Mouse (Mus musculus) C2C12 (cell line): ENCODE measurements around the gene Tmcc3. TPM values are rescaled to one million over a fixed set of nuclear protein-coding genes. Genes with fewer than 3 reads are reported as not detected.

Experiments used
- H3K27me3 ChIP-seq: one replicate; pipeline ENCODE4 v1.6.1; 2011; ENCODE audit not compliant: control insufficient read depth, insufficient read depth, insufficient read length
- H3K36me3 ChIP-seq: one replicate; pipeline ENCODE4 v1.6.1; 2011; ENCODE audit not compliant: control insufficient read depth, insufficient read depth
- H3K4me3 ChIP-seq: one replicate; pipeline ENCODE4 v1.5.1; 2011; ENCODE audit warnings: mild to moderate bottlenecking, control low read depth; ENCODE audit not compliant: poor library complexity, insufficient read depth, severe bottlenecking
- H3K79me2 ChIP-seq: one replicate; pipeline ENCODE4 v1.6.1; 2011; ENCODE audit not compliant: control insufficient read depth, insufficient read depth
- H3K79me3 ChIP-seq: one replicate; pipeline ENCODE4 v1.6.1; 2011; ENCODE audit warnings: low read depth, control low read depth
- H3ac ChIP-seq: one replicate; pipeline ENCODE3; 2011; ENCODE audit warnings: low read depth; ENCODE audit not compliant: control insufficient read depth, insufficient read length
- CEBPB ChIP-seq: IDR thresholded peaks from one replicate; pipeline ENCODE4 v1.6.1; 2011; ENCODE audit warnings: low read depth, mild to moderate bottlenecking, control low read depth, moderate library complexity
- CTCF ChIP-seq: IDR thresholded peaks from one replicate; pipeline ENCODE4 v1.5.1; 2011; ENCODE audit not compliant: control insufficient read depth, insufficient read depth, insufficient read length
- FOSL1 ChIP-seq: IDR thresholded peaks from one replicate; pipeline ENCODE4 v1.8.0; 2011; ENCODE audit warnings: mild to moderate bottlenecking, low read length; ENCODE audit not compliant: poor library complexity, insufficient read depth, severe bottlenecking
- MAX ChIP-seq: IDR thresholded peaks from one replicate; pipeline ENCODE4 v1.6.1; 2011; ENCODE audit warnings: mild to moderate bottlenecking, control low read depth
- MYOD1 ChIP-seq: IDR thresholded peaks from one replicate; pipeline ENCODE4 v1.6.1; 2011; ENCODE audit warnings: low read depth; ENCODE audit not compliant: control insufficient read depth, insufficient read length
- MYOG ChIP-seq: IDR thresholded peaks from one replicate; pipeline ENCODE4 v1.6.1; 2011; ENCODE audit not compliant: control insufficient read depth, insufficient read length; ENCODE audit errors: extremely low read depth
- USF1 ChIP-seq: IDR thresholded peaks from one replicate; pipeline ENCODE4 v1.6.1; 2011; ENCODE audit warnings: low read depth, mild to moderate bottlenecking, control low read depth, moderate library complexity
- polyA plus RNA-seq: library from polyadenylated mRNA; unstranded; fragments of >200 nt; fragmentation: generic; extraction: Trizol; gene quantifications from one replicate; pipeline ENCODE4 v1.2.1, GENCODE M21; 2012; ENCODE audit warnings: missing spikeins

Tmcc3 gene
- polyA plus RNA-seq, 1 experiment: 3.5 TPM

GRCm38 (mm10) chr10:94524966-94525365, 213.2 kb downstream of the Tmcc3 start:
- Histone ChIP-seq H3K36me3 (no peaks in the 10 kb centered on the region), H3K79me3 (peaks cover 40% of the 10 kb centered on the region), H3K27me3 (no peaks in the 10 kb centered on the region), H3ac (no peak overlapping the region), H3K79me2 (peaks cover 99% of the 10 kb centered on the region), H3K4me3 (no peak overlapping the region)
- no peak for TF ChIP-seq FOSL1
- no peak for TF ChIP-seq CTCF
- TF ChIP-seq MYOG: no peak
- no peak for TF ChIP-seq MAX
- no peak for TF ChIP-seq USF1
- no peak for TF ChIP-seq MYOD1
- no peak for TF ChIP-seq CEBPB

- TF ChIP-seq CEBPB (no peak), MAX (no peak), USF1 (no peak), CTCF (no peak), MYOG (no peak), FOSL1 (no peak), MYOD1 (no peak)
- Histone ChIP-seq H3K79me3 (peaks cover 43% of the 10 kb centered on the region), H3K4me3 (no peak overlapping the region), H3K36me3 (no peaks in the 10 kb centered on the region), H3K79me2 (peaks cover 99% of the 10 kb centered on the region), H3ac (no peak overlapping the region), H3K27me3 (no peaks in the 10 kb centered on the region)
Observed at GRCm38 (mm10) chr10:94525784-94526183, 214.0 kb downstream of the Tmcc3 start.

GRCm38 (mm10) chr10:94526834-94527233, 215.1 kb downstream of the Tmcc3 start:
- H3K79me2 ChIP-seq: peaks cover 99% of the 10 kb centered on the region
- no peaks in the 10 kb centered on the region for H3K36me3 ChIP-seq
- no peak overlapping the region for H3K4me3 ChIP-seq
- no peak overlapping the region for H3ac ChIP-seq
- TF ChIP-seq MYOD1: peak; percentile 12
- no peak for TF ChIP-seq CTCF
- H3K27me3 ChIP-seq: no peaks in the 10 kb centered on the region
- H3K79me3 ChIP-seq: peaks cover 44% of the 10 kb centered on the region

GRCm38 (mm10) chr10:94527248-94527647, 215.5 kb downstream of the Tmcc3 start:
- H3K4me3 ChIP-seq: no peak overlapping the region
- H3K79me2 ChIP-seq: peaks cover 97% of the 10 kb centered on the region
- no peak for TF ChIP-seq USF1
- no peak for TF ChIP-seq CEBPB
- TF ChIP-seq MAX: no peak
- no peak for TF ChIP-seq MYOD1
- TF ChIP-seq MYOG: no peak
- no peak for TF ChIP-seq FOSL1
- no peak for TF ChIP-seq CTCF
- no peak overlapping the region for H3ac ChIP-seq
- H3K79me3 ChIP-seq: peaks cover 44% of the 10 kb centered on the region
- no peaks in the 10 kb centered on the region for H3K36me3 ChIP-seq
- H3K27me3 ChIP-seq: no peaks in the 10 kb centered on the region

GRCm38 (mm10) chr10:94530079-94530478, 218.3 kb downstream of the Tmcc3 start:
- TF ChIP-seq MAX: no peak
- no peak for TF ChIP-seq USF1
- no peak for TF ChIP-seq FOSL1
- no peak for TF ChIP-seq CTCF
- TF ChIP-seq CEBPB: no peak
- TF ChIP-seq MYOG: no peak
- no peak for TF ChIP-seq MYOD1
- Histone ChIP-seq H3ac (no peak overlapping the region), H3K27me3 (no peaks in the 10 kb centered on the region), H3K79me3 (peaks cover 41% of the 10 kb centered on the region), H3K79me2 (peaks cover 98% of the 10 kb centered on the region), H3K4me3 (no peak overlapping the region), H3K36me3 (no peaks in the 10 kb centered on the region)

- no peak overlapping the region for H3K4me3 ChIP-seq
- H3K79me2 ChIP-seq: peaks cover 90% of the 10 kb centered on the region
- peaks cover 33% of the 10 kb centered on the region for H3K79me3 ChIP-seq
- TF ChIP-seq CTCF (no peak), MYOD1 (no peak), MYOG (no peak), FOSL1 (no peak), CEBPB (no peak), MAX (no peak), USF1 (no peak)
- no peaks in the 10 kb centered on the region for H3K27me3 ChIP-seq
- H3ac ChIP-seq: no peak overlapping the region
- H3K36me3 ChIP-seq: no peaks in the 10 kb centered on the region
Observed at GRCm38 (mm10) chr10:94531482-94531881, 219.7 kb downstream of the Tmcc3 start.
